Mouse (Mus musculus): ENCODE data around the gene Tmem211. TPM values are rescaled to one million over a fixed set of nuclear protein-coding genes. Genes with fewer than 3 reads are reported as not detected.

Gene Tmem211
- polyA plus RNA-seq (2015; fragmentation: Nextera tagmentation; extraction: Ambion mirVana): not detected in 2 replicates

DNA sequence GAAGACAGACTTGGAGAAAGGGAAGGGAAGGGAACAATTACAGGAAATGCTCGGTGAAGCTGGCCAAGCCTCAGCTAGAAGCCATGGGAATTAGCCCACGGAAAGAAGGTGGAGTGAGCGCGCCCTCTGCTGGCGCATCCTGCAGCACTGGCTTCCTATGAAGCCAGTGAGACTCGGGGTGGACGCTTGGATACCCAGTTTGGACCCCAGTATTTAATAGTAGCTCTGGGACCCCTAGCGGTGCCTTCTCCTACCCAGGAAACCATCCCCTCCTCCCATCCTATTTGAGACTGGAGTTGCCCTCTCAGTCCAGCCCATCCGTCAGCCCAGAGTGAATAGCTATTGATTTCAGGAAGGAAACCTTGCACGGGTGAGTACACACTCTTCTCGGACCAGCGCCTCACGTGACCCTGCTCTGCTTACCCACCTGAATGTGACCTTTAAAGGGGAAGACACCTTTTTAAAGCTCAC lies at the start of gene Tmem211:
Gene Tmem211, plus strand, starts transcription at position 278 of the 471 bp plus-strand sequence.
- no peaks in the 10 kb centered on the region for H3K27me3 ChIP-seq
- H3K4me2 ChIP-seq: peak within 1 kb of the TSS; percentile 51
- H3K27ac ChIP-seq: peak within 1 kb of the TSS; percentile 60
- peaks cover 18% of the 10 kb centered on the region for H3K4me1 ChIP-seq (replicated peaks)
- under 1% methylated on average over 13 of the region's 13 CpGs for WGBS
- peak within 1 kb of the TSS; percentile 23 for H3K4me3 ChIP-seq
- peak within 1 kb of the TSS; percentile 61 for H3K9ac ChIP-seq
- no peaks in the 10 kb centered on the region for H3K9me3 ChIP-seq
- ATAC-seq (ENCODE audit: low FRiP score): peak; percentile 81
- no peaks in the 10 kb centered on the region for H3K36me3 ChIP-seq

DNA sequence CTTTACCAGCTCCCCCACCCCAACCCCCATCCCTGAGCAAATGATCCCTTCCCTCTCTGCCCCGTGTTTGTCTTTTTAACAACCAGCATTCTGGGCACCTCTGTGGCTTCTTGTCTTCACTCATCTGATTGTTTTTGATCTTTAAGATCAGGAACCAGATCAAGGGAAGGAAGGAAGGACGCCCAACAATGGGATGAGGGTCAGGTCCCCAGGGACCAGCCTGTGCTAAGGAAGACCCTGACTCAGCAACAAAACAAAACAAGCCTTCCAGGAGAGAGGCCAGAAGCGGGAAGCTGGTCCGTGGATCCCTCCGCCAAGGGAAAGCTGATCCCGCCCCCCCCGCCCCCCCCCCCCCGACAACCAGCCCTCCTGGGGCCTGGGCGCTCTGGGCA lies 47.3 kb upstream of the Tmem211 start:
- H3K4me2 ChIP-seq: peak overlapping the region; percentile 49
- 4% methylated on average over 6 of the region's 9 CpGs for WGBS
- ATAC-seq (ENCODE audit: low FRiP score): 0 out of 2 replicates have a peak, but pooled peaks have one; percentile 2
- H3K9me3 ChIP-seq: no peaks in the 10 kb centered on the region
- peak overlapping the region; percentile 25 for H3K4me3 ChIP-seq
- H3K27me3 ChIP-seq: no peaks in the 10 kb centered on the region
- H3K27ac ChIP-seq: peak overlapping the region; percentile 77
- H3K36me3 ChIP-seq: peaks cover 3% of the 10 kb centered on the region; the same call in 1 of the 2 replicates
- H3K4me1 ChIP-seq (replicated peaks): peaks cover 16% of the 10 kb centered on the region
- peak overlapping the region; percentile 61 for H3K9ac ChIP-seq

DNA sequence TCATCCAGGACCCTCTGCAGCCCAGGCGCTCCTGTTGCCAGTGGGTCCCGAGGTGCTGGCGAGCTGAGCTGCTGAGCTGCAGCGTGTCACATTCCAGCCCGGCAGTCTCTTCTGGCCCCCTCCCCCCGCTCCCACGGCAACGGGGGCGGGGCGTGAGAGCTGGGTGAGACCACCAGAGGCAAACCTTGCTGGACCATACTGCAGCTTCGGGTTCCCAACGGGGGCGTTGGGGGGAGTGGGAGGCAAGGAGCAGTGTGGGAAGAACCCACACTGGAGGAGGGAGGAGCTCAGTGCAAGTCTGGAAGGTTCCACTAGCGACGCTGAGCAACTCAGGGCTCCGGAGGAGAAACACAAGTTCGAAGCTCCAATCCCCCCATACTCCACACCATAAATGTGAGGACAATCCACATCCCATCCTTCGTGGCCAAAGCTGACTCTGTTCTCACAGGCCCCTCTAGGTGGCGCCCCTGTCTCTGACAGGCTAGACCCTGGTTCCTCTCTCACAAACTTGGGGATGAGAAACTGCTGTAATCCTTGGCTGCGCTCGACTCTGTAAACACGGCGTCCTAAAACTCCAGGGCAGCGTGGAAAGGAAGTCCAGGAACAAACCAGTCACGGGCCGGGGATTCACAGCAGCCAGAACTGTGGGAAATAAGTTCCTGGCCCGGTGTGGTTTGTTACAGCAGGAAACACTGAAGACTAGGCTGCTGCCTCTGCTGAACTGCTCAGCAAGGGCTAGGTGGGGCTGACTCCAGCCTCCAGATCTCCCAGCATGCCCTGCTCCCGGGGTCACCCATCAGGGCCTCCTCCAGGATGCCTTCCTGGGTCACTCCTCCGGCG lies 46.6 kb upstream of the Tmem211 start:
- Histone ChIP-seq H3K36me3 (peaks cover 3% of the 10 kb centered on the region; the same call in 1 of the 2 replicates), H3K27ac (peak overlapping the region; percentile 77), H3K4me1 (replicated peaks) (peaks cover 16% of the 10 kb centered on the region), H3K9me3 (no peaks in the 10 kb centered on the region), H3K27me3 (no peaks in the 10 kb centered on the region), H3K4me3 (peak overlapping the region; percentile 25), H3K9ac (peak overlapping the region; percentile 61), H3K4me2 (peak overlapping the region; percentile 49)
- peak; percentile 72 for ATAC-seq (ENCODE audit: low FRiP score)
- 2% methylated on average over 30 of the region's 30 CpGs for WGBS

DNA sequence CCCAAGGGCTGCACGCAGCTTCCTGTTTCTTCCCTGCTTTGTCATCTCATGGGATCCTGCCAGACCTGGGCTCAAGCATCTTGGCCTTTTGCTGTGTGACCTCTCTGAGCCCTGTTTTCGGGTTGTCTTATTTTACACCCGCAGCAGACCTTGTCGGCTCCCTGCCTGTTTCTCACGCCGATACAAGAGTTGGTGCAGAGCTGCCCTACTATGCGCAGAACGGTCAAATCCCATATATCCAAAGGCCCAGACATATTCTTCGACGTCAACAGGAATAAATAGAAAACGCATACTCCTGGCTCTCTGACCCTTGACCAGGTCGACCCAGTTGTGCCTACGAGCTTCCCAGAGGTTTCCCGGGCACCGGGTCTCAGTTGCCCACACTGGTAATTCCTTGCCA lies 46.0 kb upstream of the Tmem211 start:
- Histone ChIP-seq H3K27ac (peak overlapping the region; percentile 77; the same call in 1 of the 2 replicates), H3K4me1 (replicated peaks) (peaks cover 16% of the 10 kb centered on the region), H3K9me3 (no peaks in the 10 kb centered on the region), H3K4me2 (peak overlapping the region; percentile 49), H3K9ac (0 out of 2 replicates have a peak overlapping the region, but pooled peaks have one; percentile 61), H3K27me3 (no peaks in the 10 kb centered on the region), H3K4me3 (no peak overlapping the region), H3K36me3 (peaks cover 3% of the 10 kb centered on the region; the same call in 1 of the 2 replicates)
- ATAC-seq (ENCODE audit: low FRiP score): no peak
- WGBS: 87% methylated on average over 15 of the region's 15 CpGs

DNA sequence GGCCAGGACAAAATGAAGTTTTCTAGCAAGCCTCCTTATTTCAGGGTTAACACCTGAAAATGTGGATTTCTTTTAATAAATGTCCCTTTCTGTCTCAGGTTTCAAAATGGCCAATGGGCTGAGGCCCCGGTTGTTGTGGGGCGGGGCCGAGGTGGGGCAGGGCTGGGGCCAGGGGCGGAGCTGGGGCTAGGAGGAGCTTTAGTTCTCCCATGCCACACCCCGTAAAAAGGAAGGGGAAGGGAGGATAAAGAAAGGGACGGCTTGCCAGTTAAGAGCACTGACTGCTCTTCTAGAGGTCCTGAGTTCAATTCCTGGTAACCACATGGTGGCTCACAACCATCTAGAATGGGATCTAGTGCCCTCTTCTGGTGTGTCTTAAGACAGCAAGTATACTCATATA lies 45.3 kb upstream of the Tmem211 start:
- WGBS: 54% methylated on average over 6 of the region's 6 CpGs
- peaks cover 16% of the 10 kb centered on the region for H3K4me1 ChIP-seq (replicated peaks)
- no peak overlapping the region for H3K9ac ChIP-seq
- H3K27ac ChIP-seq: no peak overlapping the region
- H3K9me3 ChIP-seq: no peaks in the 10 kb centered on the region
- no peaks in the 10 kb centered on the region for H3K27me3 ChIP-seq
- peaks cover 3% of the 10 kb centered on the region; the same call in 1 of the 2 replicates for H3K36me3 ChIP-seq
- H3K4me2 ChIP-seq: no peak overlapping the region
- H3K4me3 ChIP-seq: no peak overlapping the region
- ATAC-seq (ENCODE audit: low FRiP score): no peak

DNA sequence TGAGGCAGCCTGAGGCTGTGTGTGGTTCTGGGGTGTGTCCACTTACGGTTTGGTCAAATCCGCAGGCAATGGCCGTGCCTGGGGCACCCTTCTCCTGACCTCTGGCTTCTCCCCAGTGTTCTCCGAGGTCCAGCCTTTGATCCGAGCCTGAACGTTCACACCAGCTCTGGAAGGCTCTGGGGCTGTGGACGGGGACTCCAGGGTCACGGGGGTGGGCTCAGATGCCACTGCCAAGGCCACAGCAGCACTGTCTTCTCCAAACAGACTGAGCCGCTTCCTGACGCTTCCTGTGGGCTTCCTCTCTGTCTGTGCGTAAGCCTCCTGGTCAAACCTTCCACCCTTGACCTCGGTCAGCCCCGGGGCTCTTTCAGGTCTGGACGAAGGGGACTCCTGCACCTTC lies 36.2 kb upstream of the Tmem211 start:
- H3K9ac ChIP-seq: 0 out of 2 replicates have a peak overlapping the region, but pooled peaks have one; percentile 13
- peaks cover 16% of the 10 kb centered on the region for H3K4me1 ChIP-seq (replicated peaks)
- no peaks in the 10 kb centered on the region for H3K36me3 ChIP-seq
- 81% methylated on average over 14 of the region's 14 CpGs for WGBS
- no peak overlapping the region for H3K4me2 ChIP-seq
- no peak overlapping the region for H3K27ac ChIP-seq
- H3K9me3 ChIP-seq: no peaks in the 10 kb centered on the region
- no peak overlapping the region for H3K4me3 ChIP-seq
- ATAC-seq (ENCODE audit: low FRiP score): no peak
- no peaks in the 10 kb centered on the region for H3K27me3 ChIP-seq

DNA sequence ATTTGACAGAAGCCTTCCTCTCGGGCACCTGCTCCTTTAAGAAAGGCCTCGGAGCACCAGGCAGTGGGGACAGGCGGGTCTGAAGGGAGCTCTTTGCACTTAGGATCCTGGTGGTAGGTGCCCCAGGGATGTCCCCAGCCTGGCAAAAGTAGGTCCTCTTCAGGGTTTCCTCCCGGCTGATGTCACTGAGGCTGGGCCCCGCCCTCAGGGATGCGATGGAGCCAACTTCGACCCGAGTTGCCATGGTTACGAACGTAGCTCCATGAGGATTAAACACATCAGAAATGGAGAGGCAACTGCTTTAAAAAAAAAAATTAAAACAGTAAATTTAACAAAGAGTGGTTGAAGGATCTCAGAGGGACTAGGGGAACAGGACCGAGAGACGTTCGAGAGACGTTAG lies 34.8 kb upstream of the Tmem211 start:
- no peak for ATAC-seq (ENCODE audit: low FRiP score)
- H3K4me1 ChIP-seq (replicated peaks): peaks cover 16% of the 10 kb centered on the region
- H3K36me3 ChIP-seq: no peaks in the 10 kb centered on the region
- H3K27ac ChIP-seq: no peak overlapping the region
- no peak overlapping the region for H3K4me2 ChIP-seq
- no peaks in the 10 kb centered on the region for H3K9me3 ChIP-seq
- H3K4me3 ChIP-seq: no peak overlapping the region
- no peak overlapping the region for H3K9ac ChIP-seq
- no peaks in the 10 kb centered on the region for H3K27me3 ChIP-seq
- 74% methylated on average over 14 of the region's 14 CpGs for WGBS

DNA sequence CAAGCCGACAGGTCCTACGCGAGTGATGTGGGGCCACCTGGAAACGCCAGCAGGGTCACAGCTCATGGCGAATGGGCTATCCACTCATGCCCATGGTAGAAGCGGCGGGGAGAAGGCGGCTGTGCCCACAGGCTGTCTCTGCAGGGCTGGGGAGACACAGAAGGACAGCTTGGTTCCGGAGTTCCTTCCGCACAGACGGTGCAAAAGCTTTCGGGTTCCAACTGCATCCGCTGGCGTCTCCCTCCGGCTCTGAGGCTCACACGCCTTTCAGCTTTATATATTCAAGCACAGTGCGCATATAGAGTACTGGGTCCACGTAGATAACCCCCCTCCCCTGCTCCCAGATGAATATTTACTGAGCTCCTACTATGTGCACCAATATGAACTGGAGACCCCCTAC lies 32.9 kb upstream of the Tmem211 start:
- 92% methylated on average over 18 of the region's 18 CpGs for WGBS
- H3K36me3 ChIP-seq: no peaks in the 10 kb centered on the region
- ATAC-seq (ENCODE audit: low FRiP score): no peak

DNA sequence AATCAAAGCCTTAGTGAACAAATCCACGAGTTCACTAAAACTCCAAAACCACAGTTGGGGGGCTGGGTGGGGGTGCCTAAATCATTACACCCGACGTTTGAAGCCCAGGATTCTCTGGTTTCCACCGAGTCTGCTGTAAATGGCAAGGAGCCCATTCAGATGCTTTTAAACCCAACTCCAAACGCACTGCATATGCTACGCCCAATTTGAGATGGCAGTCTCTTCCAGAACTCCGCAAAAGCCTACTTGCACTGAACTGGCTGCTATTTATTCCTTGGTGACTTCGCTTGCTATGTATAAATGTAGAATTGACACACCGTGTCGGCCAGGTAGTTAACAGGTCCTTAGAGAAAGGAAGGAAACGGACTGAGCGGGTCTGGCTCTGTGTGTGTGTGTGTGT lies 31.3 kb upstream of the Tmem211 start:
- no peak overlapping the region for H3K4me2 ChIP-seq
- H3K9me3 ChIP-seq: no peaks in the 10 kb centered on the region
- no peak overlapping the region for H3K27ac ChIP-seq
- H3K27me3 ChIP-seq: no peaks in the 10 kb centered on the region
- no peaks in the 10 kb centered on the region for H3K36me3 ChIP-seq
- WGBS: 84% methylated on average over 12 of the region's 12 CpGs
- no peak for ATAC-seq (ENCODE audit: low FRiP score)
- no peak overlapping the region for H3K4me3 ChIP-seq
- peaks cover 14% of the 10 kb centered on the region for H3K4me1 ChIP-seq (replicated peaks)
- H3K9ac ChIP-seq: no peak overlapping the region

More for the DNA sequence above, 32.9 kb upstream of the Tmem211 start:
- Histone ChIP-seq H3K4me3 (no peak overlapping the region), H3K27me3 (no peaks in the 10 kb centered on the region), H3K4me1 (replicated peaks) (peaks cover 10% of the 10 kb centered on the region), H3K4me2 (no peak overlapping the region), H3K27ac (no peak overlapping the region), H3K9ac (no peak overlapping the region), H3K9me3 (no peaks in the 10 kb centered on the region)

DNA sequence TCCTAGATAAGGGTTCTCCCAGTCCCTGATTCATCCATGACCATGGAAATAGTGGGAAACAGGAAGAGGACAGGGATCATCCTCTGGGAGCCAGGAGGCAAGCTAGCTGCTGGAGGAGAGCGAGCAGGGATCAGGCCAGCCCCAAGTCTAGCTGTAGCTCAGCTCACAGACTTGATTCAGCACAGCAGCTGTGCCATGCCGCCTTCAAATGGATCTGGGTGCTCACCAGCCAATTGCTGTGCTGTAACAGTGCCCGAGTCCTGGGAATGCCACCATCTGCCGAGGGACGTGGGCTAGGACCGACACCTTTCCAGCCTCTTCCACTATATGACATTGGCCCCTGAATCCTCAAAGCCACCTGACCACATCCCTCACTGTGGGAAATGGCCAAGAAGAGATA lies 30.8 kb upstream of the Tmem211 start:
- no peak overlapping the region for H3K9ac ChIP-seq
- no peak overlapping the region for H3K27ac ChIP-seq
- no peak overlapping the region for H3K4me3 ChIP-seq
- H3K4me2 ChIP-seq: no peak overlapping the region
- H3K4me1 ChIP-seq (replicated peaks): peaks cover 14% of the 10 kb centered on the region; the same call in 1 of the 2 replicates
- no peak for ATAC-seq (ENCODE audit: low FRiP score)
- no peaks in the 10 kb centered on the region for H3K36me3 ChIP-seq
- H3K27me3 ChIP-seq: no peaks in the 10 kb centered on the region
- WGBS: 90% methylated on average over 6 of the region's 6 CpGs
- no peaks in the 10 kb centered on the region for H3K9me3 ChIP-seq

DNA sequence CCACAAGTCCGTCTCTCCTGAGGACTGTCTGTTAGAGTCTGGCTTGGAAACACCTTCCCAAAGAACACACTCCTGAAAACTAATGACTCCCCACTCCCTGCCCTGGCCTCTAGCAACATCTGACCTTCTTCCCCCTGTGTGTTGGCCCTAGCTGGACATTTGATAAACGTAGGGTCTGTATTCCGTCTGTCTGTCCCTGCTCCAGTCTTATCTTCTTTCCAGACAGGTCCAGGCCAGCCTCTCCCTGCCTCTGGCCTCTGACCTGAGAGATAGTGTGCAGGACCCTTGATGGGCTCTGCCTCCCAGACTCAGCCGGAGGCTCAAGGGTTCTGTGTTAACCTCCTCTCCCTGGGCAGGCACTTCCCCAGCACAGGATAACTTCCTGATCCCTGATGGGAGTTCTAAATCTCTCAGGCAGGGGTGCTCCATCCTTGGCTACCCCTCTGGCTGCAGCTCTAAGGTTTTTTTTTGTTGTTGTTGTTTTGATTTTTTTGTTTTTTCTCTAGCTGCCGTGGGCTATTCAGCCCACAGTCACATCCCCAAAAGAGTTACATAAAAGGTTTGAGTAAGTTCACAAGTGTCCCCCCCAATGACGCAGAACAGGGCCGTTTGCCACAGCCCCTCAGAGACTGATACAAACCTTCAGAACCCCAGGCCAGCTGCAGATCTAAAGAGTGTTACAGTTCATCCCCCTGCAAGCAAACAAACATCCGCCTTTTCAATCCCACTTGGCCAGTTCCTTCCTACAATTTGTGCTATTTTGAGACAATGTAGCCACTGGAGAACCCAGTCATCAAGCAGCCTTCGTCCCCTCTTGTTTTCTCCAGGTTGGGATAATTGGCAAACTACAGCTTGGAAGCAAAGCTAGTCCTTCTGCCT lies 29.6 kb upstream of the Tmem211 start:
- 67% methylated on average over 9 of the region's 9 CpGs for WGBS

More for the DNA sequence above, 29.6 kb upstream of the Tmem211 start:
- Histone ChIP-seq H3K4me2 (no peak overlapping the region), H3K4me1 (replicated peaks) (peaks cover 9% of the 10 kb centered on the region; the same call in 1 of the 2 replicates), H3K9ac (no peak overlapping the region), H3K36me3 (no peaks in the 10 kb centered on the region), H3K27me3 (no peaks in the 10 kb centered on the region), H3K9me3 (no peaks in the 10 kb centered on the region), H3K27ac (peak overlapping the region; percentile 58), H3K4me3 (no peak overlapping the region)
- no peak for ATAC-seq (ENCODE audit: low FRiP score)
